Mouse (Mus musculus) limb, embryonic 12.5 days (tissue): ENCODE results near the gene Zbtb7b. TPM values are rescaled to one million over a fixed set of nuclear protein-coding genes. Genes with fewer than 3 reads are reported as not detected.

Experiments
- ATAC-seq: fragments of 200-750 bp; cut with Nextera tagmentation; 2 replicates; pipeline ENCODE4 v1.8.0; 2017; ENCODE audit warnings: low read depth, moderate TSS enrichment; ENCODE audit not compliant: insufficient number of reproducible peaks, insufficient read depth, low FRiP score, low TSS enrichment
- H3K27ac ChIP-seq: fragments of 300-500 bp; sonication (generic); 2 replicates; pipeline ENCODE4 v1.5.1; 2016; ENCODE audit warnings: mild to moderate bottlenecking, moderate library complexity
- H3K27me3 ChIP-seq: fragments of 300-500 bp; sonication (generic); 2 replicates; pipeline ENCODE4 v1.6.1; 2016; ENCODE audit warnings: mild to moderate bottlenecking, moderate library complexity
- H3K36me3 ChIP-seq: fragments of 300-500 bp; sonication (generic); 2 replicates; pipeline ENCODE4 v1.6.1; 2016; ENCODE audit warnings: mild to moderate bottlenecking, moderate library complexity
- H3K4me1 ChIP-seq: fragments of 300-500 bp; sonication (generic); replicated peaks from 2 replicates; pipeline ENCODE4 v1.6.1; 2016
- H3K4me2 ChIP-seq: fragments of 300-500 bp; sonication (generic); 2 replicates; pipeline ENCODE4 v1.6.1; 2016; ENCODE audit warnings: mild to moderate bottlenecking, moderate library complexity
- H3K4me3 ChIP-seq: fragments of 300-500 bp; sonication (generic); replicated peaks from 2 replicates; pipeline ENCODE4 v1.5.1; 2016; ENCODE audit warnings: mild to moderate bottlenecking
- H3K9ac ChIP-seq: fragments of 300-500 bp; sonication (generic); replicated peaks from 2 replicates; pipeline ENCODE4 v1.6.1; 2016; ENCODE audit warnings: mild to moderate bottlenecking, moderate library complexity
- H3K9me3 ChIP-seq: fragments of 300-500 bp; sonication (generic); 2 replicates; pipeline ENCODE4 v1.6.1; 2016; ENCODE audit warnings: mild to moderate bottlenecking, moderate library complexity
- WGBS: fragments of 180-500 bp; shearing (Covaris S2); methylation state at CpG from one replicate; pipeline ENCODE4 v1.1.7; 2016; 5-methylcytosine and 5-hydroxymethylcytosine counted together
- polyA plus RNA-seq: library from polyadenylated mRNA; unstranded; fragments of >200 nt; fragmentation: Nextera tagmentation; extraction: Ambion mirVana; gene quantifications from 2 replicates; pipeline ENCODE4 v1.2.1, GENCODE M21; 2016

Gene Zbtb7b
- polyA plus RNA-seq, 1 experiment from 2014 or later = 1.2 TPM

- Histone ChIP-seq H3K9me3 (no peaks in the 10 kb centered on the region), H3K27ac (no peak overlapping the region), H3K4me1 (peaks cover 22% of the 10 kb centered on the region), H3K27me3 (no peaks in the 10 kb centered on the region), H3K36me3 (no peaks in the 10 kb centered on the region), H3K4me3 (no peak overlapping the region), H3K9ac (no peak overlapping the region), H3K4me2 (no peak overlapping the region)
- no peak for ATAC-seq
- 92% methylated on average over 14 of the region's 14 CpGs for WGBS
Observed at GRCm38 (mm10) chr3:89380291-89380690, 14.3 kb downstream of the Zbtb7b start.

GRCm38 (mm10) chr3:89379388-89380131 is 15.0 kb downstream of the Zbtb7b start:
- 87% methylated on average over 31 of the region's 31 CpGs for WGBS
- H3K27ac ChIP-seq = no peak overlapping the region
- no peaks in the 10 kb centered on the region for H3K9me3 ChIP-seq
- H3K4me1 ChIP-seq = peaks cover 15% of the 10 kb centered on the region
- H3K36me3 ChIP-seq = no peaks in the 10 kb centered on the region
- no peak overlapping the region for H3K4me3 ChIP-seq
- no peaks in the 10 kb centered on the region for H3K27me3 ChIP-seq
- ATAC-seq = no peak
- H3K4me2 ChIP-seq = no peak overlapping the region
- no peak overlapping the region for H3K9ac ChIP-seq

- Histone ChIP-seq H3K4me2 (peak overlapping the region; percentile 80), H3K9ac (peak overlapping the region; percentile 76), H3K9me3 (no peaks in the 10 kb centered on the region), H3K27ac (peak overlapping the region; percentile 75), H3K36me3 (no peaks in the 10 kb centered on the region), H3K27me3 (no peaks in the 10 kb centered on the region), H3K4me1 (peaks cover 14% of the 10 kb centered on the region), H3K4me3 (peak overlapping the region; percentile 60)
- WGBS = under 1% methylated on average over 26 of the region's 29 CpGs
- ATAC-seq = peak; percentile 82
Observed at GRCm38 (mm10) chr3:89378394-89379067, 16.0 kb downstream of the Zbtb7b start.

- Histone ChIP-seq H3K4me3 (peak overlapping the region; percentile 60), H3K36me3 (no peaks in the 10 kb centered on the region), H3K27me3 (no peaks in the 10 kb centered on the region), H3K4me1 (peaks cover 17% of the 10 kb centered on the region), H3K9ac (peak overlapping the region; percentile 76; the same call in 1 of the 2 replicates), H3K27ac (peak overlapping the region; percentile 75), H3K4me2 (peak overlapping the region; percentile 80), H3K9me3 (no peaks in the 10 kb centered on the region)
- ATAC-seq = peak; percentile 23; the same call in 1 of the 2 replicates
- WGBS = 69% methylated on average over 4 of the region's 4 CpGs
Observed at GRCm38 (mm10) chr3:89377831-89378230, 16.7 kb downstream of the Zbtb7b start.

- Histone ChIP-seq H3K4me3 (no peak overlapping the region), H3K36me3 (no peaks in the 10 kb centered on the region), H3K9ac (no peak overlapping the region), H3K4me2 (no peak overlapping the region), H3K4me1 (peaks cover 14% of the 10 kb centered on the region), H3K27me3 (no peaks in the 10 kb centered on the region), H3K9me3 (no peaks in the 10 kb centered on the region), H3K27ac (no peak overlapping the region)
- 42% methylated on average over 5 of the region's 5 CpGs for WGBS
- no peak for ATAC-seq
Observed at GRCm38 (mm10) chr3:89373581-89374231, 20.9 kb downstream of the Zbtb7b start.

- Histone ChIP-seq H3K9ac (no peak overlapping the region), H3K27me3 (0 out of 2 replicates have a peak, but pooled peaks cover 4% of the 10 kb centered on the region), H3K27ac (no peak overlapping the region), H3K4me2 (no peak overlapping the region), H3K9me3 (no peaks in the 10 kb centered on the region), H3K36me3 (no peaks in the 10 kb centered on the region), H3K4me1 (peaks cover 6% of the 10 kb centered on the region), H3K4me3 (no peak overlapping the region)
- ATAC-seq = no peak
- WGBS = 48% methylated on average over 11 of the region's 11 CpGs
Observed at GRCm38 (mm10) chr3:89367338-89367737, 27.2 kb downstream of the Zbtb7b start.

GRCm38 (mm10) chr3:89365486-89366414 is 28.8 kb downstream of the Zbtb7b start:
- Histone ChIP-seq H3K4me2 (no peak overlapping the region), H3K36me3 (no peaks in the 10 kb centered on the region), H3K9me3 (no peaks in the 10 kb centered on the region), H3K27me3 (0 out of 2 replicates have a peak, but pooled peaks cover 4% of the 10 kb centered on the region), H3K9ac (0 out of 2 replicates have a peak overlapping the region, but pooled peaks have one; percentile 27), H3K4me3 (no peak overlapping the region), H3K4me1 (peaks cover 8% of the 10 kb centered on the region), H3K27ac (no peak overlapping the region)
- 61% methylated on average over 20 of the region's 20 CpGs for WGBS
- no peak for ATAC-seq

GRCm38 (mm10) chr3:89365153-89365485 is 29.5 kb downstream of the Zbtb7b start, which contains the start of gene Dcst1:
Dcst1 (minus strand) TSS chr3:89365253.
- Histone ChIP-seq H3K9me3 (no peaks in the 10 kb centered on the region), H3K27ac (no peak within 1 kb of the TSS), H3K27me3 (0 out of 2 replicates have a peak, but pooled peaks cover 4% of the 10 kb centered on the region), H3K36me3 (no peaks in the 10 kb centered on the region), H3K4me1 (peaks cover 8% of the 10 kb centered on the region), H3K4me2 (no peak within 1 kb of the TSS), H3K4me3 (no peak within 1 kb of the TSS), H3K9ac (0 out of 2 replicates have a peak within 1 kb of the TSS, but pooled peaks have one; percentile 27)
- ATAC-seq = no peak
- WGBS = 92% methylated on average over 11 of the region's 11 CpGs

GRCm38 (mm10) chr3:89364631-89365030 is 29.9 kb downstream of the Zbtb7b start:
- no peak overlapping the region for H3K4me2 ChIP-seq
- H3K27me3 ChIP-seq = 0 out of 2 replicates have a peak, but pooled peaks cover 4% of the 10 kb centered on the region
- no peaks in the 10 kb centered on the region for H3K36me3 ChIP-seq
- ATAC-seq = no peak
- H3K27ac ChIP-seq = no peak overlapping the region
- H3K4me3 ChIP-seq = no peak overlapping the region
- peaks cover 8% of the 10 kb centered on the region for H3K4me1 ChIP-seq
- 71% methylated on average over 8 of the region's 8 CpGs for WGBS
- no peak overlapping the region for H3K9ac ChIP-seq
- no peaks in the 10 kb centered on the region for H3K9me3 ChIP-seq

GRCm38 (mm10) chr3:89361675-89362074 is 32.9 kb downstream of the Zbtb7b start, which contains the start of gene Dcst2:
Dcst2 (plus strand) TSS chr3:89361975.
- Histone ChIP-seq H3K9me3 (no peaks in the 10 kb centered on the region), H3K4me1 (peaks cover 4% of the 10 kb centered on the region; the same call in 1 of the 2 replicates), H3K36me3 (no peaks in the 10 kb centered on the region), H3K9ac (no peak within 1 kb of the TSS), H3K27ac (no peak within 1 kb of the TSS), H3K27me3 (peaks cover 16% of the 10 kb centered on the region; the same call in 1 of the 2 replicates), H3K4me3 (no peak within 1 kb of the TSS), H3K4me2 (no peak within 1 kb of the TSS)
- 84% methylated on average over 7 of the region's 7 CpGs for WGBS
- no peak for ATAC-seq
